Mouse (Mus musculus) testis, postnatal 14 days (tissue): ENCODE results near the gene Gm45015.
"Not testable (repeated sequence)": the region's sequence is repeated elsewhere in the genome, so short reads cannot be mapped to it uniquely, and the experiment has no call there.

Experiments used
- DNase-seq: peaks from one replicate; pipeline ENCODE4 v3.0.0; 2021; ENCODE audit warnings: low spot score

Gene Gm45015

DNA sequence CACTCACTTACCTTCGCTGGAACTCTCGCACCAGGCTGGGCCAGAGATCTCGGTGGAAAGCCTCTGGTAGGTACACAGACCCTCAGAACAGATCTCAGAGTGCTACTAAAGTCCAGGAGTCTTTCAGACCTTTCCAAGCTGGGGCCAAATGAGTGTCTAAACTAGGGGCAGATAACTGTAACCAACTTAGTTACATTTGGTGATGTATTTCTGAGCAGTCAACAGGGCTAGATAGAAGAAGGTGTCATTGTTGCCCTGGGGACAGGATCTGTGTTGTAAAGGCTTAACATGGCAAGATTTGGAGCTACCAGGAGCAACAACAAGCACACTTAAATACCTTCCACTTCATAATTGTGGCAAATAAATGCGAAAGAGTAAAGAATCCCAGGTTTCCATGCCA lies at the start of gene Gm45015:
TSS of gene Gm45015 (minus strand) at position 101 of the 400 bp plus-strand sequence.
- DNase-seq: no peak

DNA sequence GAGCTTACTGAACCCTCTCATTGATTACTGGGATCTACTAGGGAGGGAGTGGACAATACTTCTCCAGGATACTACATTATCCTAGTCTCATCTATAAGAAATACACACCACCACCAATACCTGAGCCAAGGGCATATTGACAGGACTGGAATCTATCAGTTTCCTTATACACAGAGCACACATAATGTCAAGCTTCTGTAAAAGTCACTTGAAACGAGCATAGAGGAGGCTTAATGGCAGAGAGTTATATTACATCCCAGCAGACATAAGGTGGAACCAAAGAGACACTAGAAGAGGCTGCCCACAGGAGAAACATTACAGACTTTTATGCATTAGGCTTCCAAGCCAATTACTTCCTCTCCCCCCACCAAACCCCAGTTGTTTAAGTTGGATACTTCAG lies 48.3 kb upstream of the Gm45015 start:
- DNase-seq: no peak

DNA sequence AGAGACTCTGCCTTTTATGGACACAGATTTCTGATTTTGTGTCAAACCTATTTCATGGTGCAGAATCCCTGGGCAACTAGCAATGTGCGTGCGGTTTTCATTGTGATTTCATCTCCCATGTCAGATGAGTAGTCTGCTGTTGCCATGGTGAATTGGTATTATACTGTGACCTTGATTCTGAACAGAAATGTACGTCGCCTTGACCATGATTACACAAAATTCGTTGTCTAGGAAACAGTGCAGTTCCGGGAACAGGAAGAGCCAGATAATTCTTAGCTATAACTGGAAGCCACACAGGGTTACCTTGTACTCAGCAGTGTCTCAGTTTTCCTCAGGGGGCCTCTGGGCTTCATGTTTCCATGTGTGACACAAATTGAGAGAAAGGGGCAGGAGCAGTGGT lies 47.8 kb upstream of the Gm45015 start:
- DNase-seq: no peak

DNA sequence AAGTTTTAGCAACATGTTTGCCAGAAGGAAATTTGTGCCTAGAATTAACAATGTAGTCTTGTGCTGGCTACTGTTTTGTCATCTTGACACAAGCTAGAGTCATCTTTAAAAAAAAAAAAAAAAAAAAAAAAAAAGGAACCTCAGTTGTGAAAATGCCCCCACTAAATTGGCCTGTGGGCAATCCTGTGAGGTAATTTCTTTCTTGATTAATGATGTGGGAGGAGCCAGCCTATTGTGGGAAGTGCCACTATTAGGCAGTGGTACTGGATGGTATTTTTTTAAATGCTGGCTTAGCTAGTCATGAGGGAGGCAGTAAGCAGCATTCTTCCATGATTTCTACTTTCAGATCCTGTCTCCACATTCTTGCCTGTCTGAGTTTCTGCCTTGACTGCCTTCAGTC lies 26.7 kb upstream of the Gm45015 start:
- DNase-seq: no peak

DNA sequence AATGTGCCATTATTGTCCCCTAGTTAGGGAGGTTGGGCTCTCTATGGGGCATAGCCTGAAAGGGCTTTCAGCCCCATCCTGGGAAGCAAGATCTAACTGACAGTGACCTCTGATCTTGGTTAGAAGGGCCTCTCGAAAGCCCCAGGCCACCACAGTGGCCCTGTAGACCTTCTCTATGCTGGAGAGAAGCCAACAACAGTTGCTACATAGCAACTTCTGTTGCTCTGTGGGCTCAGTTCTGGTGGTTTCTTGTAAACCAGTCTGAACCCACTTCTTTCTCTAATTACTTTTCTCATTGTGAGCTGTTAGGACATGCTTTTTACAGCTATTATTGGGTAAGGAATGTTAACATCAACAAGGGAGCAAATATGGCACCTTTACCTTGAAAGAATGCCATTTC lies 20.1 kb upstream of the Gm45015 start:
- DNase-seq: no peak

DNA sequence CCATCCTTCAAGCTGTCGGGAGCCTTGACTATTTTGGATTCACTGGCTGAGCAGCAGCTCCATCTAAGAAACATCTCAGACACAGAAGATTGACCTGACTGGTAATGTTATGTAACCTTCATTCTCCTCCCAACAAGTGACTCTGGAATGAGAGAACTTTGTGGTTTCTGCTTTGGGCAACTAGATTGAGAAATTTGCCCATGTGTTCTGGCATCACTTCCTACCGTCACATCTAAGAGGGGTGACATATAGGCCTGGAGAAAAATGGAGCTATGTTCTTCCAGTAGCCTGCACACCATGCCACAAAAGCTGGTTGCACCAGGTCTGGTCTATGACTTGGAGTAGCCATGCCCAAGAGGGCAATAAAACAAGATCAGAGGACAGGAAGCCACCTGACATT lies 19.5 kb upstream of the Gm45015 start:
- DNase-seq: no peak

DNA sequence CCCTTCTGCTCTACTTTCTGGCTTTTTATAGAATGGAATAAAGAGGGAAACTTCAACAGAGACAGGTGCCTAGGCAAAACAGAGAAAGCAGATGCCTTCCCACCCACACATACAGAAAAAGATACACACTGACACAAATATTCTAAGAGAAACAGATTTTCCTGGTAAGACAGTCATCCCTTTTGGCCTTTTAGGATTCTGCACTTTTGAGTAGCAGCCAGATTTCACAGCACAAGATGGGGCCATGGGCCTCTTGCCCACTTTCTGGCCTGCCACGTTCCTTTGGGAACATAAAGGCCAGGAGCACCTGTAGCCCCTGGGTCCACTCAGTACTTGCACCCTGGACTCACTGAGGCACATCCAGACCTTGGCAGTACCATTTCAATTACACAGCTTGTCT lies 7.7 kb upstream of the Gm45015 start:
- DNase-seq: no peak

DNA sequence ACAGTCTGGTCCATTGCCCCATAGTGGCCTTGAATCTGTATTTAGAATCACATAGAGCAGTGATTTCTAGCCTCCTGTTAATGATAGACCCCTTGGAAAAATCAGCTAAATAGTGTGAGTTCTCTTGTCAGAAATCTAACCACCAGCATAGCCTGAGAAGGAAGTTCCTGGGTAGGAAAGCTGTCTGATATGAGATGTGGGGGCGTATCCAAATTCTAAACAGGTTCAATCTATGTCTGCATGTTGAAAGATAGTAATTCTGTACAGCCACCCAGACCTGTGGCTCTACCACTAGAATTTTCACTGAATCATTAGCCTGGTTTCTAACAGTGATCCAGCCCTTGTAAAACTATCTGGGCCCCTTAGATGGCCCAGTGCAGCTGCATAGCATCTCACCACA lies 7.2 kb upstream of the Gm45015 start:
- DNase-seq: no peak

DNA sequence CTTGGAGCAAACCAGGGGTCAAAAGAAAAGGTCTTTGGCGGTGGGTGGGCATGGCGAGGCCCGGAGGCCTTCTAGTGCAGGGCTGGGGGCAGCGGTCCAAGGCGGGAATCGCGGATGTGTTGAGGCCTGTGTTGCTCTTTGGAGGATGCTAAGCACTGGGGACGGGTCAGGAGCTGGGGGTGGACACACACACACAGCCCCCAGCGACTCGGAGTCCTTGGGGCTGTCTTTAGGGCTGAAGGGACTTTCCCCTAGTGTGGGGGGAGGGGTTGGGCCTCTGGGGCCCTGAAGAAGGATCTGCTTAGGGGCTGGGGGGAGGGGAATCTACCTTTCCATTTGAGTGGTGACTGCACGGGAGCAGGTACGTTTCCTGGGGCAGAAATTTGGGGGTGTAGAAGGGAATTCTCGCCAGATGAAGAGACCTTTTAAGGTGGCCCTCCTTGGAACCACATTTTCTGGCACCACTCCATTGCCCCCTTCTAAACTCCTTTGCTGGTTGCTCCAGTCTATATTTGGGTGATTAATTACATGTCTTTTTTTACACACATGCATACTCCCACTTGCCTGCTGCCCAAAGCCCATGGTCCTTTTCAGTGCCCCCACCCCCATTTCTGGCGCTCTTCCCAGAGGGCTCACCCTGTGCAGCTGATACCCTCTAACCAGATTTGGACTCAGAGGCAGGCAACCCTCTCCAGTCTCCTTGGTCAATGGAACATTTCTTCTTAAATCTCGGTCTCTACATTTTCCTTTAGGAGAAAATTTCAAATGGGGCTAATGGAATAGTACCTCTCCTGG lies 6.5 kb upstream of the Gm45015 start:
- DNase-seq: no peak

DNA sequence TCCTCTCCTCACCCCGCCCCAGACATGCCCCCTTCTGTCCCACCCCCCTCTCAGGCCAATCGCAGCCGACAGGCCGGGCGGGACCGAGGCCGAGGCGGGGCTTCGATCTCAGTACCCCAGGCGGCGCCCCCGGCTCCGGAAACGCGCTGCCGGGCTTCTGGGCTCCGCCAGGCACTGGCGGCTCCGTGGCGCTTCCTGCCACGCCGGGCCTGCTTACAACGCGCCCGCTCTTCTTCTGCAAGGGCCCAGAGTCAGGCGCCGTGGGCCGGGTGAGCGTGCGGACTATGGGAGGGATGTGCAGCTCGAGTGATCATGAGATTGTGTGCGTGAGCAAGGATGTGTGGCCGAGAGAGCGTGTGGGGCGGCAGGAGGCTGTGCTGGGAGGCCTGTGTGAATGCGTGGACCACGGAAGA lies 5.8 kb upstream of the Gm45015 start, which contains the start of gene Zfp275:
TSS of gene Zfp275 (plus strand) at position 139 of the 413 bp plus-strand sequence.
- peak; percentile 76 for DNase-seq

DNA sequence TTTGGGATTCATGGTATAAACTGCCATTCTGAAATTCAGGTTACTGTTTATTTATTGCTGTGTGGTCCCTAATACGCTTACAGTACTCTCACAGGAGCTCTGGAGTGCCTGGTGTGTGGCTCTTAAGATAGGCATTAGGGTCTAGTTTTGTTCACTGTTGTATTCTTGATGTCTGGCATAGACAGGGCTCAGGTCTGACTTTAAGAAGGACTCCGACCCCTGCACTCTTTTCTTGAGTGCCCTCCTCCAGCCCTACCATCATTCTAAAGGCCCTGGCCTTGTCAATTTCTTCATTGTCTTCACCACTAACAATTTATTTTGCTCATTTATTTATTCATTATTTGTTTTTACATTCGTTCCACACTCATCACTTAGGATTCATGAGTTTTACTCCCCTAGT lies 5.4 kb upstream of the Gm45015 start:
- DNase-seq: no peak

DNA sequence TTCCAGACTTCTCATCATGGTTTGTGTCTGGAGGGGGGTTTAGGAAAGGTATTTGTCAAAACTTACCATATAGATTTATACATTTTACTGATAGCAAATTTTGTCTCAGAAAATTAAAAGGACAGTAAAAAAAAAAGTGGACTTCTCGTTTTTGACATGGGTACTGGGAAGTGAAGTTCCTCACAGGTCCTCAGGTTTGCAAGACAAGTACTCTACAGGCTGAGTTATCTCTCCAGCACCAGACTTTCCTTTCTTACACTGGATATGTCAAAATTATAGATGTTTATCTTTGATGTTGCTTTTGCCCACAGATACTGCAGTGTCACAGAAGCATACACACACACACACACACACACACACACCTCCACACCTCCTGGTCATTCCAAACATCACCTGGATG lies 4.8 kb upstream of the Gm45015 start:
- no peak for DNase-seq

DNA sequence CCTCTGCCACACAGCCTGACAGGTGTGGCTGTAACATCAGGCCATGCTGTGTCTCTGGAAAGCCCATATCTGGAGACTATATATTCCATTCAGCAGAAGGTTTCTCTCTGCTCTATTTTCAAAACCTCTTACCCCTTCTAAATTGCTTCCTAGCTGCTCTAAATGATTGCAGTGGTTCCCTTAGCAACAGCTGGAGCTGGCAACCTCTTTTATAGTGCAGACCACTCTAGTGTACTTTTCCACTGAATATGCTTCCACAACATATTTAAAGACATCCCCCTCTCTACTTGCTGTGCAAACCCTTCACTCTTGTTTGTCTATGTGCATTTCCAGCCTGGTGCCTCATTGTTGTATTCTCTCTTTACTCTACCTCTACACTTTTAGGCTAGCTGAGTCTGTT lies 3.1 kb downstream of the Gm45015 start:
- DNase-seq: no peak

DNA sequence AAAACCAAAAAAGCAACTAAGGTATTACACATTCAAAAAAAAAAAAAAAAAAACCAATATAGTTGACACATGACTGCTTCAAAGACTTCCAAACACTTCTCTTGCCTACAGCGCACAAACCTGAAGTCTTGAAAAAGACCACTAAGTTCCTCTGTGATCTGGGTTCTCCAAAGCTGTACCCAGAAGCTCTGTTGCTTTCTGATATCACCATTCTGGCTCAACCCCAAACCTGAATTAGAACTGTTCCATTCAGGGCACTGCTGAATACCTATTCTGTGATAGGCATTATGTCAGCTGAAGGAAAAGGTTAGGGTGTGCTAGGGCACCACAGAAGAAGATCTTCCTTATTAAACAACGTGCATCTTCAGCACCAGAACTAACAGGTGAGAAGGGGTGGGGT lies 9.4 kb downstream of the Gm45015 start:
- DNase-seq: no peak

DNA sequence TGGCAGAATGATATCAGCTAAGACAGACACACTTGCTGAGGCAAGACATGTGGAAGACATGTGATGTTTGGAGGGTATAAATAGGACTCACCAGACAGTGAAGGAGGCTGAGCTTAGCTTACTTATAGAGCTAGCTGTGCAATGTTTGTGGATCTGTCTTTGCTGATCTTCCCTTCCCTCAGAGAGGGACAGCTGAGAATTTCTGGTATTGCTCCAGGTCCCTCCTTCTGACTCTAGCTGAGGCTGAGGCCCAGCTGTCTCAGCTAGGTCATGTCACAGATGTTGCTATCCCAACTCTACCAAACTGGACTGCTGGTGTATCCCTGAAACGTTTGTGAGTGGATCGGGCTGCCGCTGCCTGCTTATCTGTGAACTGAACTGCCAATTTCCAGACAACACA lies 15.6 kb downstream of the Gm45015 start:
- no peak for DNase-seq

DNA sequence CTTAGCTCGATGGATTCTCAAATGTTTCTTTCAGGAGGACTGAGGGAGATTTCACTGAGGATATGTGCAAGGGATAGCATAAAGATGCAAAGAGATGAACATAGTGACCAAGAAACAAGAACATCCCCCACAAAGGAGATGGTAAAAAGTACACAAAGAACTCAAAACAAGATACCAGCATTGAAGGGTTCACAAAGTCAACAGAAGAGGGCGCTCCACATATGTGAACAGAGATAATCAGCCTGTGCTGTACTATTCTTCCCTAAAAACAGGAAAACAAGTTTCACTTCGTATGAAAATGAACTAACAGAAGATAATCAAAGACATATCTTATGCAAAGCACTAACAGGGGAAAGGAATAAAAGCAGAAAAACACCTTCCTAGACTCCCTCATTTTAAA lies 24.1 kb downstream of the Gm45015 start:
- no peak for DNase-seq

DNA sequence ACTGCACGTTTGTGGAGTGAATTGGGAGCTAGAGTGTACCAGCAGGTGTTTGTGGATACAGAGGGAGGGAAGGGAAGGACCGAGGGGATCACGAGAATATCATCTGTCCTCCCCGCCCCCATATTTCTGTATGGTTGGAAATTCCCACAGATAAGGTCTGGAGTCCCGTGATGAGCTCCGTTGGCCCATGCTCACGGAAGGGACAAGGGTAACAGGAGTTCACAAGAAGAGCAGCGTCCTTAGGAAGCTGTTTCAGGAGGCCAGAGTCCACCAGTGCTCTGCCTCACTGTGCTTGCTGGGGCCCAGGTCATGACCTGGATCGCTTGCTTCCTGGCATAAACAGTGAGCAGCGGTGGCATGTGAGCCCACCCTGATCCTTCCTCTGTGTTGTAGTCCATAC lies 40.9 kb downstream of the Gm45015 start:
- DNase-seq: not testable (repeated sequence)

DNA sequence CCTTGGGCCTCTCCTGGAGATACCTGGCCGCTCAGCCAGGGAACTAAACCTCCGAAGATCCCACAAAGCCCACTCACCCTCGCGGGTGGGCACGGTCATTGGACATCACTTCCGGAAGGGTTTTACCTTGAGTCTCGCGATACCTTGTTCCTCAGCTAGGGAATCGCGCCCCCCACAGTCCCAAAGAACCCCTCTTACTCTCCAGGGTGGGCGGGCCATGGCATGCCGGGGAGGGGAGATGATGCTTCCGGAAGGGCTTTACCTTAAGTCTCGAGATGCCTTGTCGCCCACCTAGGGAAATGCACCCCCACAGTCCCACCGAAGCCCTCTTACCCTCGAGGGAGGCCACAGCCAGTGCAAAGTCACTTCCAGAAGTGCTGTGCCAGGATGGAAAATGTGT lies 43.8 kb downstream of the Gm45015 start, which contains the start of the genes Xlr5a and Xlr5c:
TSS of gene Xlr5a (minus strand) at position 101 of the 400 bp plus-strand sequence.
TSS of gene Xlr5c (minus strand) at position 101 of the 400 bp plus-strand sequence.
- DNase-seq: peak; percentile 55
